Mouse (Mus musculus) limb, embryonic 13.5 days (tissue): ENCODE measurements around the gene Cntd1. TPM values are rescaled to one million over a fixed set of nuclear protein-coding genes. Genes with fewer than 3 reads are reported as not detected.
A peak's percentile ranks its signal among the peaks of the same experiment; 100 is the strongest.

ENCODE experiments used
- ATAC-seq: fragments of 200-750 bp; cut with Nextera tagmentation; 2 replicates; pipeline ENCODE4 v1.8.0; 2017; ENCODE audit warnings: low read depth, moderate number of reproducible peaks, moderate TSS enrichment; ENCODE audit not compliant: low FRiP score
- H3K27ac ChIP-seq: fragments of 300-500 bp; sonication (generic); 2 replicates; pipeline ENCODE4 v1.5.1; 2015; ENCODE audit warnings: inconsistent platforms, mild to moderate bottlenecking, moderate library complexity
- H3K27me3 ChIP-seq: fragments of 300-500 bp; sonication (generic); 2 replicates; pipeline ENCODE4 v1.6.1; 2015; ENCODE audit warnings: mild to moderate bottlenecking, inconsistent platforms
- H3K36me3 ChIP-seq: fragments of 300-500 bp; sonication (generic); 2 replicates; pipeline ENCODE4 v1.6.1; 2015; ENCODE audit warnings: inconsistent platforms, mild to moderate bottlenecking, moderate library complexity
- H3K4me1 ChIP-seq: fragments of 300-500 bp; sonication (generic); 2 replicates; pipeline ENCODE4 v1.6.1; 2015; ENCODE audit warnings: inconsistent platforms
- H3K4me2 ChIP-seq: fragments of 300-500 bp; sonication (generic); replicated peaks from 2 replicates; pipeline ENCODE4 v1.6.1; 2015; ENCODE audit warnings: inconsistent platforms, mild to moderate bottlenecking, moderate library complexity
- H3K4me3 ChIP-seq: fragments of 300-500 bp; sonication (generic); 2 replicates; pipeline ENCODE4 v1.5.1; 2015; ENCODE audit warnings: moderate library complexity, mild to moderate bottlenecking, inconsistent platforms
- H3K9ac ChIP-seq: fragments of 300-500 bp; sonication (generic); 2 replicates; pipeline ENCODE4 v1.6.1; 2015; ENCODE audit warnings: mild to moderate bottlenecking, inconsistent platforms
- H3K9me3 ChIP-seq: fragments of 300-500 bp; sonication (generic); 2 replicates; pipeline ENCODE4 v1.6.1; 2016; ENCODE audit warnings: inconsistent platforms
- WGBS: fragments of 180-500 bp; shearing (Covaris S2); methylation state at CpG from one replicate; pipeline ENCODE4 v1.1.7; 2015; 5-methylcytosine and 5-hydroxymethylcytosine counted together
- polyA plus RNA-seq: library from polyadenylated mRNA; unstranded; fragments of >200 nt; fragmentation: Nextera tagmentation; extraction: Ambion mirVana; gene quantifications from 2 replicates; pipeline ENCODE4 v1.2.1, GENCODE M21; 2015

Cntd1 gene
- polyA plus RNA-seq, result 1.7 and 1.9 TPM in 2 replicates

GRCm38 (mm10) chr11:101278223-101279192 lies at the start of gene Cntd1, which contains the start of gene Coa3:
TSS of gene Cntd1 (plus strand) at chr11:101279012.
TSS of gene Coa3 (minus strand) at chr11:101279114.
- Histone ChIP-seq H3K36me3 (peaks cover 14% of the 10 kb centered on the region), H3K4me3 (peak within 1 kb of the TSS; percentile 72), H3K27me3 (peaks cover 16% of the 10 kb centered on the region; the same call in 1 of the 2 replicates), H3K9ac (peak within 1 kb of the TSS; percentile 80), H3K27ac (0 out of 2 replicates have a peak within 1 kb of the TSS, but pooled peaks have one; percentile 40), H3K4me1 (peaks cover 27% of the 10 kb centered on the region), H3K9me3 (no peaks in the 10 kb centered on the region), H3K4me2 (peak within 1 kb of the TSS; percentile 77)
- WGBS, result 11% methylated on average over 45 of the region's 45 CpGs
- peak; percentile 95 for ATAC-seq

- peak overlapping the region; percentile 55; the same call in 1 of the 2 replicates for H3K27ac ChIP-seq
- WGBS, result 46% methylated on average over 8 of the region's 8 CpGs
- H3K9me3 ChIP-seq, result no peaks in the 10 kb centered on the region
- no peaks in the 10 kb centered on the region for H3K36me3 ChIP-seq
- no peak for ATAC-seq
- peaks cover 38% of the 10 kb centered on the region for H3K4me1 ChIP-seq
- H3K9ac ChIP-seq, result no peak overlapping the region
- H3K4me2 ChIP-seq, result peak overlapping the region; percentile 48
- no peak overlapping the region for H3K4me3 ChIP-seq
- H3K27me3 ChIP-seq, result no peaks in the 10 kb centered on the region
Measured at GRCm38 (mm10) chr11:101229361-101229900, 49.4 kb upstream of the Cntd1 start.

- no peaks in the 10 kb centered on the region for H3K27me3 ChIP-seq
- H3K36me3 ChIP-seq, result no peaks in the 10 kb centered on the region
- no peak overlapping the region for H3K9ac ChIP-seq
- peaks cover 36% of the 10 kb centered on the region for H3K4me1 ChIP-seq
- H3K9me3 ChIP-seq, result no peaks in the 10 kb centered on the region
- 19% methylated on average over 2 of the region's 2 CpGs for WGBS
- H3K4me3 ChIP-seq, result no peak overlapping the region
- no peak for ATAC-seq
- H3K4me2 ChIP-seq, result peak overlapping the region; percentile 48
- H3K27ac ChIP-seq, result peak overlapping the region; percentile 55; the same call in 1 of the 2 replicates
Measured at GRCm38 (mm10) chr11:101230061-101230511, 48.7 kb upstream of the Cntd1 start.

GRCm38 (mm10) chr11:101230526-101230925 lies 48.3 kb upstream of the Cntd1 start:
- Histone ChIP-seq H3K4me1 (peaks cover 31% of the 10 kb centered on the region), H3K27me3 (no peaks in the 10 kb centered on the region), H3K9me3 (no peaks in the 10 kb centered on the region), H3K9ac (no peak overlapping the region), H3K36me3 (no peaks in the 10 kb centered on the region), H3K27ac (peak overlapping the region; percentile 55), H3K4me3 (no peak overlapping the region), H3K4me2 (peak overlapping the region; percentile 48)
- ATAC-seq, result no peak
- WGBS, result 21% methylated on average over 5 of the region's 5 CpGs

GRCm38 (mm10) chr11:101230991-101231871 lies 47.6 kb upstream of the Cntd1 start:
- H3K4me1 ChIP-seq, result peaks cover 30% of the 10 kb centered on the region
- no peaks in the 10 kb centered on the region for H3K27me3 ChIP-seq
- H3K4me3 ChIP-seq, result 0 out of 2 replicates have a peak overlapping the region, but pooled peaks have one; percentile 1
- ATAC-seq, result 0 out of 2 replicates have a peak, but pooled peaks have one; percentile 29
- H3K36me3 ChIP-seq, result no peaks in the 10 kb centered on the region
- WGBS, result 4% methylated on average over 18 of the region's 18 CpGs
- H3K9ac ChIP-seq, result peak overlapping the region; percentile 36
- H3K4me2 ChIP-seq, result peak overlapping the region; percentile 48
- no peaks in the 10 kb centered on the region for H3K9me3 ChIP-seq
- peak overlapping the region; percentile 55 for H3K27ac ChIP-seq

GRCm38 (mm10) chr11:101232010-101232839 lies 46.6 kb upstream of the Cntd1 start:
- H3K27ac ChIP-seq, result peak overlapping the region; percentile 55
- H3K36me3 ChIP-seq, result no peaks in the 10 kb centered on the region
- 0 out of 2 replicates have a peak overlapping the region, but pooled peaks have one; percentile 1 for H3K4me3 ChIP-seq
- H3K4me2 ChIP-seq, result peak overlapping the region; percentile 48
- WGBS, result 50% methylated on average over 6 of the region's 6 CpGs
- H3K4me1 ChIP-seq, result peaks cover 30% of the 10 kb centered on the region
- no peak overlapping the region; the same call in 1 of the 2 replicates for H3K9ac ChIP-seq
- no peaks in the 10 kb centered on the region for H3K9me3 ChIP-seq
- peak; percentile 48; the same call in 1 of the 2 replicates for ATAC-seq
- no peaks in the 10 kb centered on the region for H3K27me3 ChIP-seq

GRCm38 (mm10) chr11:101233240-101233639 lies 45.6 kb upstream of the Cntd1 start:
- 94% methylated on average over 1 of the region's 1 CpGs for WGBS
- Histone ChIP-seq H3K36me3 (no peaks in the 10 kb centered on the region), H3K9ac (no peak overlapping the region), H3K4me2 (no peak overlapping the region), H3K27ac (no peak overlapping the region), H3K27me3 (no peaks in the 10 kb centered on the region), H3K9me3 (no peaks in the 10 kb centered on the region), H3K4me3 (no peak overlapping the region), H3K4me1 (peaks cover 30% of the 10 kb centered on the region)
- no peak for ATAC-seq

- Histone ChIP-seq H3K27me3 (no peaks in the 10 kb centered on the region), H3K9ac (no peak overlapping the region), H3K27ac (no peak overlapping the region), H3K4me3 (no peak overlapping the region), H3K9me3 (no peaks in the 10 kb centered on the region), H3K4me2 (no peak overlapping the region), H3K4me1 (peaks cover 30% of the 10 kb centered on the region), H3K36me3 (no peaks in the 10 kb centered on the region)
- no peak for ATAC-seq
Measured at GRCm38 (mm10) chr11:101234124-101234523, 44.7 kb upstream of the Cntd1 start.

- Histone ChIP-seq H3K4me3 (no peak overlapping the region), H3K9ac (no peak overlapping the region), H3K9me3 (no peaks in the 10 kb centered on the region), H3K4me1 (peaks cover 19% of the 10 kb centered on the region), H3K36me3 (no peaks in the 10 kb centered on the region), H3K27me3 (no peaks in the 10 kb centered on the region), H3K27ac (no peak overlapping the region), H3K4me2 (no peak overlapping the region)
- ATAC-seq, result no peak
Measured at GRCm38 (mm10) chr11:101235429-101235828, 43.4 kb upstream of the Cntd1 start.

GRCm38 (mm10) chr11:101236782-101237181 lies 42.0 kb upstream of the Cntd1 start:
- H3K9ac ChIP-seq, result no peak overlapping the region
- 92% methylated on average over 5 of the region's 5 CpGs for WGBS
- H3K4me2 ChIP-seq, result no peak overlapping the region
- H3K4me1 ChIP-seq, result peaks cover 5% of the 10 kb centered on the region
- H3K36me3 ChIP-seq, result no peaks in the 10 kb centered on the region
- no peak for ATAC-seq
- no peak overlapping the region for H3K27ac ChIP-seq
- no peak overlapping the region for H3K4me3 ChIP-seq
- H3K27me3 ChIP-seq, result no peaks in the 10 kb centered on the region
- no peaks in the 10 kb centered on the region for H3K9me3 ChIP-seq
